Mouse (Mus musculus) lung, postnatal 0 days (tissue): ENCODE measurements around the gene Cryba2. TPM values are rescaled to one million over a fixed set of nuclear protein-coding genes. Genes with fewer than 3 reads are reported as not detected.
A peak's percentile ranks its signal among the peaks of the same experiment; 100 is the strongest.

Experiments
- ATAC-seq: fragments of 200-750 bp; cut with Nextera tagmentation; 2 replicates; pipeline ENCODE4 v1.8.0; 2017; ENCODE audit warnings: moderate library complexity
- DNase-seq: peaks from one replicate; pipeline ENCODE4 v3.0.0-alpha.2; 2016; ENCODE audit warnings: low spot score
- H3K27ac ChIP-seq: fragments of 300-500 bp; sonication (generic); 2 replicates; pipeline ENCODE4 v1.5.1; 2014; ENCODE audit warnings: antibody characterized with exemption, mild to moderate bottlenecking, low read length, mixed read lengths
- H3K27me3 ChIP-seq: fragments of 300-500 bp; sonication (generic); replicated peaks from 2 replicates; pipeline ENCODE4 v1.6.1; 2014; ENCODE audit warnings: low read length, mixed read lengths; ENCODE audit not compliant: insufficient read depth
- H3K36me3 ChIP-seq: fragments of 300-500 bp; sonication (generic); 2 replicates; pipeline ENCODE4 v1.6.1; 2014; ENCODE audit warnings: low read length, mixed read lengths; ENCODE audit not compliant: insufficient read depth
- H3K4me1 ChIP-seq: fragments of 300-500 bp; sonication (generic); 2 replicates; pipeline ENCODE4 v1.6.1; 2014; ENCODE audit warnings: antibody characterized with exemption, low read depth, low read length, mixed read lengths; ENCODE audit not compliant: insufficient read depth
- H3K4me2 ChIP-seq: fragments of 300-500 bp; sonication (generic); replicated peaks from 2 replicates; pipeline ENCODE4 v1.6.1; 2014; ENCODE audit warnings: low read depth, mild to moderate bottlenecking, low read length, moderate library complexity, mixed read lengths
- H3K4me3 ChIP-seq: fragments of 300-500 bp; sonication (generic); 2 replicates; pipeline ENCODE4 v1.5.1; 2014; ENCODE audit warnings: low read depth, low read length
- H3K9ac ChIP-seq: fragments of 300-500 bp; sonication (generic); replicated peaks from 2 replicates; pipeline ENCODE4 v1.6.1; 2014; ENCODE audit warnings: low read depth, mild to moderate bottlenecking
- H3K9me3 ChIP-seq: fragments of 300-500 bp; sonication (generic); 2 replicates; pipeline ENCODE4 v1.6.1; 2016; ENCODE audit warnings: low read length, mixed read lengths
- CTCF ChIP-seq: IDR thresholded peaks from 2 replicates; pipeline ENCODE4 v1.5.1; 2016; ENCODE audit warnings: antibody characterized with exemption, mild to moderate bottlenecking
- EP300 ChIP-seq: IDR thresholded peaks from 2 replicates; pipeline ENCODE4 v1.6.1; 2016; ENCODE audit warnings: antibody characterized with exemption, mild to moderate bottlenecking, control low read depth
- WGBS: fragments of 180-500 bp; shearing (Covaris S2); extraction: QIAGEN DNeasy Blood & Tissue Kit; methylation state at CpG from one replicate; pipeline ENCODE4 v1.1.7; 2014; 5-methylcytosine and 5-hydroxymethylcytosine counted together
- polyA plus RNA-seq: library from polyadenylated mRNA; unstranded; fragments of >200 nt; fragmentation: Nextera tagmentation; extraction: Ambion mirVana; gene quantifications from 2 replicates; pipeline ENCODE4 v1.2.1, GENCODE M21; 2015

Cryba2 gene
- polyA plus RNA-seq, 1 experiment from 2014 or later: not detected

DNA sequence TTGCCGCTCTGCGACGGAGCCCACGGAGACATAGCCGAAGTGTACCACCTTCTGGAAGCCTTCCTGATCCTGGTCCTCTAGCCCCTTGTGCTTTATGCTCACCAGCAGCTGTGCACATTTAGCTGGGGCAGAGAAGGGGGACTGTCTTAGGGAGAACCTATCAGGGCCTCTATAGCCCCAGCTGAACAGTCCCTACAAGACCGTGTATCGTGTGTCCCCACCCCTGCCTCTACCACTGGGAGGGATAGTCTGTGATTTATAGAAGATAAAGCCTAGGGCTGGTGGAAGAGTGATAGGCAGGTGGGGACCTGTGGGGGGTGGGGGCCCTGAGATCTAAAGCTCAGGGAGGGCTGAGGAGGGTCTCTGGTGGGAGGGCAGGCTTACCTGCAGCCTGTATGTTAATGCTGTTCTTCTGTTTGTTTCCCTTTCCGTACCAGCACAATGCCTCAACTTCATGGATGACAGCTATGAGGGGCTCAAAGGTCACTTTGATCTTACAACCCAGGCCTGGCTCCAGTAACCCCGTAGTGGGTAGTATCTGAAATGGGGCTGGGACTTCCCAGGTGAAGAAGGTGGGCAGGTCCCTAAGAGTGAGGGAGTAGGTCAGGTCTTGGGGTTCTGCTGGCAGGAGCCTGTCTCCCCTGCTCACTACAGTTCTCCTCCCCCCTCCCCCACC, 34.8 kb upstream of the Cryba2 start:
- ATAC-seq (no peak), DNase-seq (no peak)
- H3K36me3 ChIP-seq: no peaks in the 10 kb centered on the region
- TF ChIP-seq EP300 (no peak), CTCF (no peak)
- no peak overlapping the region for H3K27ac ChIP-seq
- 74% methylated on average over 9 of the region's 9 CpGs for WGBS
- no peak overlapping the region for H3K4me3 ChIP-seq
- H3K4me2 ChIP-seq: no peak overlapping the region
- H3K9me3 ChIP-seq: no peaks in the 10 kb centered on the region
- H3K9ac ChIP-seq: no peak overlapping the region
- H3K4me1 ChIP-seq: no peaks in the 10 kb centered on the region
- H3K27me3 ChIP-seq: no peaks in the 10 kb centered on the region

DNA sequence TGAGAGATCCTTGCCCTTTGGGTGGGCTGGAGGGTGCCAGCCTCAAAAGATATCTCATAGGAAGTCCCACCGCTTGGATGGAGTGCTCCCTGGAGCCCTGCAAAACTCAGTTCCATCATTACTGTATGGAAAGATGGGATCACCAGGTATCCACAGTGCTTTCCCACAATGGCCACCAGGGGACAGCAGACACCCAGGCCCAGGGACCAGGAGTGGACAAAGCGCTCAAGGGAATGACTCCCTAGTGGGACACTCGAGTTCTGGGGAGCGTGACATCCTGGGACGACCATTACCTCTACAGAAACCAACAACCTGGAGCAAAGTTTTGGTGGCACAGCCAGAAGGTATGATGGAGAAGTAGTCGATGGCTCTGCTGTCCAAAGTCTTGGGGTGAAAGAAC, 33.8 kb upstream of the Cryba2 start:
- TF ChIP-seq CTCF (peak; percentile 94), EP300 (no peak)
- H3K4me2 ChIP-seq: no peak overlapping the region
- H3K4me1 ChIP-seq: no peaks in the 10 kb centered on the region
- DNase-seq: peak; percentile 32
- no peaks in the 10 kb centered on the region for H3K27me3 ChIP-seq
- H3K4me3 ChIP-seq: no peak overlapping the region
- ATAC-seq: no peak
- H3K9ac ChIP-seq: no peak overlapping the region
- H3K36me3 ChIP-seq: no peaks in the 10 kb centered on the region
- H3K9me3 ChIP-seq: no peaks in the 10 kb centered on the region
- H3K27ac ChIP-seq: no peak overlapping the region
- WGBS: 28% methylated on average over 6 of the region's 6 CpGs

DNA sequence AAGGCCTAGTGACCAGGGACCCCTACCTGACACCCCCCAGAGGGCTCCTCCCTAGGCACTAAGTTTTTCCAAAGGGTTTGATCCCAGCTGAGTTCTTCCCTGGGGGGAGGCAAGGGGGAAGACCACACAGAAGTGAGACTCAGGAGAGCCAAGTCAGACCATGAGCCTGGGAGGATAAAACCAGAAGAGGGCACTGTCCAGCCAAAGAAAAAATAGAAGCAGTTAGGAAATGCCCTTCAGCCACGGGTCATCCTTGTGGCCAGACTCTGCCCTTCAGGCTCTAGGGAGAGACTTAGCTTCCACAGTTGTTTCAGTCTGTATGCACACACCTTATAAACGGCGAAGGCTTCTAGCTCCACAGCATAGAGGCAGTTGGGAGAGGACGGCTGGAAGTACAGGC, 31.5 kb upstream of the Cryba2 start:
- Histone ChIP-seq H3K4me3 (no peak overlapping the region), H3K4me2 (no peak overlapping the region), H3K27me3 (no peaks in the 10 kb centered on the region), H3K9me3 (no peaks in the 10 kb centered on the region), H3K36me3 (no peaks in the 10 kb centered on the region), H3K27ac (no peak overlapping the region), H3K9ac (no peak overlapping the region), H3K4me1 (no peaks in the 10 kb centered on the region)
- TF ChIP-seq EP300: no peak
- no peak for TF ChIP-seq CTCF
- ATAC-seq: no peak
- no peak for DNase-seq
- 61% methylated on average over 4 of the region's 4 CpGs for WGBS

DNA sequence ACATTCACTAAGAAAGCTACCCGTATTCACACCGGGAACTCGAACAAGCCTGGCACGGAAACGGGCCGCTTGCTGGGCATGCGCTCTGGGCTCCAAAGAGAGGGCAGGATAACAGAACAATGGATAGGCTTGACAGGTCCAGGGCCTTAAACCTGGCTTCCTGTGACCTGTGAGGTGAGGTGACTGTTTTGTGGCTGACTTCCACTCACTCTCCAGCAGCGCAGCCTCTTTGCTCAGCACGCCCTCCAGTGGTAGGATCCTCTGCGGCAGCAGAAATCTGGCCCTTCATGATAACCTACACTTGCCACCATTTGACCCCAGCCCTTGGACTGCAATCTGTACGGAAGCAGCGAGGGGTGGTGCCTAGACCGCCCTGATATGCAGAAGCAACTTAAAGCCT, 22.8 kb upstream of the Cryba2 start:
- no peak overlapping the region for H3K9ac ChIP-seq
- WGBS: 17% methylated on average over 13 of the region's 13 CpGs
- TF ChIP-seq CTCF: peak; percentile 60
- TF ChIP-seq EP300: no peak
- ATAC-seq (no peak), DNase-seq (no peak)
- H3K4me3 ChIP-seq: no peak overlapping the region
- no peaks in the 10 kb centered on the region for H3K9me3 ChIP-seq
- H3K27me3 ChIP-seq: no peaks in the 10 kb centered on the region
- H3K4me1 ChIP-seq: no peaks in the 10 kb centered on the region
- H3K36me3 ChIP-seq: no peaks in the 10 kb centered on the region
- no peak overlapping the region for H3K27ac ChIP-seq
- H3K4me2 ChIP-seq: no peak overlapping the region

DNA sequence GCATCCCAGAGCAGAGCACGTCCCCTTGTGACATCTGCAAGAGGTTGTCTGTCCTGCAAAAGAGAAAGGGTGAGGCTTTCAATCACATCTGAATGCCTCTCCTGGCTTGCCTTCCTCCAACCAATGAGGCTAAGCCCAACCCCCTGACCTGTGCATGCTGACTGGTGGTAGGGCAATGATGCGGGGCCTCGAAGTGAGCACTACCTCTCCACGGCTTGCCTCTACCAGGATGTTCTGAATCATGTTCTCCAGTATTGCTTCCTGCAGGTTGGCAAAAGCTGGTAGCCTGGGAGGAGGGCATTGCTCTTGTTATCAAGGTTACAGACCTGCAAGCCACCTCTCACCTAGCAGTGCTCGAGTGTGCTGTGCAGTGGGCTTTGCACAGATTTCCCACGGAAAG, 9.2 kb upstream of the Cryba2 start:
- Histone ChIP-seq H3K9ac (no peak overlapping the region), H3K4me3 (no peak overlapping the region), H3K9me3 (no peaks in the 10 kb centered on the region), H3K36me3 (no peaks in the 10 kb centered on the region), H3K4me2 (no peak overlapping the region), H3K27ac (no peak overlapping the region), H3K4me1 (no peaks in the 10 kb centered on the region), H3K27me3 (peaks cover 28% of the 10 kb centered on the region)
- no peak for DNase-seq
- WGBS: 12% methylated on average over 6 of the region's 6 CpGs
- TF ChIP-seq CTCF (no peak), EP300 (no peak)
- ATAC-seq: no peak

DNA sequence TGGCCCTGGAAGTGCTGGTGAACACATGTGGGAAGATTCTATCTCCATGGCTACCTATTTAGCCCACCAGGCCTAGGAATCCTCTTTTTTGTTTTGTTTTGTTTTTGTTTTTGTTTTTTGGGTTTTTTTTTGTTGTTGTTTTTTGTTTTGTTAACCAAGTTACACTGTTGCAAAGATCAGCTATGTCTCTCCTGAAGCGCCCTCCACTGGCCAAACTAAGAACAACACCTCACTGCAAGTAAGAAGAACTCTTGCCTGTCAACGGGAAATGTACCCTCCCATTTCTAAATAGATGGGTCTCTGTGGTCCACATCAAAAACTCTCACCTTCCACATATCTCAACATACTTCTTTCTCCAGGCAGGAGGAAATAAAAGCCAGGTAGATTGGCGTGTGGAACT, 8.7 kb upstream of the Cryba2 start:
- H3K4me3 ChIP-seq: no peak overlapping the region
- peaks cover 28% of the 10 kb centered on the region for H3K27me3 ChIP-seq
- no peak overlapping the region for H3K9ac ChIP-seq
- WGBS: 5% methylated on average over 3 of the region's 3 CpGs
- H3K36me3 ChIP-seq: no peaks in the 10 kb centered on the region
- no peak overlapping the region for H3K4me2 ChIP-seq
- TF ChIP-seq CTCF (peak; percentile 58), EP300 (no peak)
- H3K9me3 ChIP-seq: no peaks in the 10 kb centered on the region
- no peaks in the 10 kb centered on the region for H3K4me1 ChIP-seq
- DNase-seq (peak; percentile 15), ATAC-seq (no peak)
- no peak overlapping the region for H3K27ac ChIP-seq
